Mouse (Mus musculus) kidney, postnatal 25 days (tissue): ENCODE results near the gene Ptgir.

Source experiments
- DNase-seq, 2 experiments: peaks; one replicate each; pipeline ENCODE4 v3.0.0; 2021; ENCODE audit warnings: mixed read lengths in 2 of 2

Ptgir gene

DNA sequence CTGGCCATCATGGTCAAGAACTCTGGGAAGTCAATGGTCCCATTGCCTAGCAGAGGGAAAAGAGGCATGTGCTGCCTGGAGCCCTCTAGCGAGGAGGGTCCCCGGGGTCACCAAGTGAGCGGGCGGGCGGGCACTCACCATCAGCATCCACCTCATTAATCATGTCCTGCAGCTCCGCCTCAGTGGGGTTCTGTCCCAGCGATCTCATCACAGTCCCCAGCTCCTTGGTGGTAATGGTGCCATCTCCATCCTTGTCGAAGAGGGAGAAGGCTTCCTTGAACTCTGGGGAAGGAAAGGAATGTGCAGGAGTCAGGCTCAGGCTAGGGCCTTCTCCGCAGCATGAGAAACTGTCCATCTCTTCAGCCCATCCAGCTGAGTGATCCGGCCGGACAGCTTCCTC, 11.2 kb downstream of the Ptgir start:
- DNase-seq = no peak

DNA sequence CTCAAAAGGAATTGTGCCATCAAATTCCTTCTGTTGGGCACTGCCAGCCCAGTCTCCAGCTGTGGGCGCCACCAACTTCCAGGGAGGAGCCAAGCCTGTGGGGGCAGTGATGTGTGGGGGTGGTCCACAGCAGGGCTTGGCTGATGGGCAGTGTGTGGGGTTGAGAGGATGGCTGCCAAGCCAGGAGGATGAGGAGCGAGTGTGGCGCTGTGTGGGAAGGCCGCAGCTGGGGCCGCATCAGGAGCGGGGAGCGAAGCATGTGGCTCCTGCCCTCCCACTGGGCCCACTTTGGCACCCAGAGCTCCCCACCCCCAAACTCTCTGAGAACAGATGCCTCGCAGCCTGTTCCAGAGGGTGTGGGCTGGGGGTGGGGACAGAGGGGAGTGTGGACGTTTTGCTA, 11.7 kb downstream of the Ptgir start:
- no peak for DNase-seq

DNA sequence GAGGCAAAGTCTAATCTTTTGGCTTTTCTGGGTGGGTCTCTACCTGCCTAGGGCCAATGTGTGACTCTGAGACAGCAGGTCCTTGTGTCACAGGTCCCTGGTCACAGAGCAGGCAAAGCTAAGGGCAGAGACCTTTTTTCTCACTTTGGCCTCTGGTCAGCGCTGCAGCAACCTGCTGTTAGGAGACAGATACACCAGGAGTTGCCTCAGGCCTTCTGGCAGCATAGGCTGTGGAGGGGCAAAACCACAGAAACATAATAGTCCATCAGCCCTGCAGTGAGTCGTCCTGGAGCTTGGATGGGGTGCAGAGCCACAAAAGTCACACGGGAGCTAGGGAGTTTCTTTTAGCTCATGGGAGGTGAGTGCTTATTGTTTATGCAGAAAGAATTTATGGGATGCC, 12.4 kb downstream of the Ptgir start:
- no peak for DNase-seq

DNA sequence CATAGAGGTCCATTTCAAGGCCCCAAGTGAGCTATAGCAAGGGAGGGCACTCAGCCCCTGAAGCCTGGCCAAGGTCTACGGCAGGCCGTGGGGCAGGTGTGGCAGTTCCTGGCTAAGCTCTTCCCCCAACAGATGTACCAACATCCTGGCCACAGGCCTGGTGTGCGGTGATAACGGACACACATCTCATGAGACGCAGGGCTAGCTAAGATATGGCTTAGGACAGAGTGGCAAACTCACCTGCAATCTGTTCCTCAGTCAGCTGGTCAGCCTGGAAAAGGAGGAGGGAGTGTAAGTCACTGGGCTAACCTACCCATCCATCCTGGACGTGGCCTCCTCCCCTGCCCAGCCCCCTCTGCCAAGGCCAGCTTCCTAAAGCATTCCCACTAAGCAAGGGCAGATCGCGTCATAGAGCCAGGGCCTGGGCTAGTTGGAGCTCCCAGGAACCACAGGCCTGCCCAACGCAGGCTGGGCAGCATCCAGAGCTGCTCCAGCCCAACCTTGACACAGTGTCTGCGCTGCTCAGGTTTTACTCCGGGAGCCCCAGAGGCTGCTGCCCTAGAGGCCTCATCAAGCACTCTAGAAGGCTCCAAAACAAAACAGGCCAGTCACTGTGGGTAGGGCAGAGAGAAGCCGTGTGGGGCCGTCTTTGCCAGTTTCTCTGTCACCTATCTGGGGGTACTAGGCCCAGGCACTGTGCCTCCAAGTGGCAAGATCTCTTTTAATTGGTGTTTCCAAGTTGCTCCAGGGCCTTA, 13.3 kb downstream of the Ptgir start:
- no peak for DNase-seq

DNA sequence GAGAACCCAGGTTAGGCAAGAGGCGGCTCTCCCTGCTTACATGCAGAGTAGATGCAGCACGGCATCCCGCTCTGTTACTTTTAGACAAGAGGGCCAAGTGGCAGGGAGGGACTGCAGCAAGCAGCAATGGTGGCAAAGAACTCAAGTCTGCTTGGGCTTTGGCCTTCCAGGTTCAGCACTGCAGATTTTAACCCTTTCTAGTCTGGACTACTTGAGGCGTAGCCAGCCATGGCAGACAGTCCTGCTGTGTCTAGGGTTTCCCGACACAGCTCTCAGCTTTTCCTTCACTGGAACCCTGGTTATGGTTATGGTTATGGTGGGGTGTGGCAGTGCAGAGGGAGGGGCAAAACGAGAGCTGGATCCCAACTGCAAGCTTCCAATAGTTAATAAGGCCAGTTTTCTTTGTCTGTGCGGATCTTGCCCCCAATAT, 13.9 kb downstream of the Ptgir start:
- DNase-seq = no peak

DNA sequence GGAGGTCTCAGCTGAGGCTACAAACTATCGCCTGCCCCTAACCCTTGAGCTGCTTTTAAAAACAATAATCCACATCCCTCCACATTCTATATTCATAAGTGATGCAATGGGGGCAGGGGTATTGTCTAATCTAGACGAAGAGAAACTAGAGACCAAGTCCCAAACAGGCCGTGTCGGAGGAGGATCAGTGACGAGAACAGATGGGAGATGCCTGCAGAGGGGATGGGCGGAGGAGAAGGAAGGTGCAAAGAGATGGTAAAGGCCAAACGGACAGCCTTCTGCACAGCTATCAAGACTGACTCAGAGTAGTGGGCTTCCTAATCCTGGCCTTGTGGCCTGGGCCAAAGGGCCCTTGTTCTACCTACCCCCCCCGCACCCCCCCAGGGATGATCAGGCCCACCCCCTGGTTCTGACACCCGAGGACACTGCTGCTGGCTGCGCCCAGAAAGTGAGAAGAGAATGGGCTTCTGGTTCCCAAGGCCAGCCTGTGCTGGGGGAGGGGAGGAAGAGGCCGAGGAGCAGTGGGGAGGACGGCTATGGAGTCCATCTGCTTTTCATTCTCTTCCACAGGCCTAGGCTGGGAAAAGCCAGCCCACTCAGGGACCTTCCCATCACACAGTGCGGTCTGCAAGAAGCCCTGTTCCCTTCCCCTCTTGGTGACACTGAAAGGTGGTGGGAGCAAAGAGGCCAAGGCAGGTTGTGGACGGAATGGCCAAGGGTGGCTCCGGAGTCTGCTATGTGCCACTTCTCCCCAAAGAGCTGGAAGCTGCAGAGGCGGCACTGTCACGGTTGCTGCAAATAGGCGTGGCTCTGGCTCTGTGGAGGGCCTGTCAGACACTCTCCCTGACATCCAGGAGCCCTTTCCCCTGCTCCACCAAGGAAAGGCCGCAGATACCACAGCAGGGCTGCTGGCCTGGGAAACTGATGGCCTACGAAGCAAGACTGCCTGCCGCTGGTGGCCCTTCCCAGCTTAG, 14.8 kb downstream of the Ptgir start:
- no peak for DNase-seq

DNA sequence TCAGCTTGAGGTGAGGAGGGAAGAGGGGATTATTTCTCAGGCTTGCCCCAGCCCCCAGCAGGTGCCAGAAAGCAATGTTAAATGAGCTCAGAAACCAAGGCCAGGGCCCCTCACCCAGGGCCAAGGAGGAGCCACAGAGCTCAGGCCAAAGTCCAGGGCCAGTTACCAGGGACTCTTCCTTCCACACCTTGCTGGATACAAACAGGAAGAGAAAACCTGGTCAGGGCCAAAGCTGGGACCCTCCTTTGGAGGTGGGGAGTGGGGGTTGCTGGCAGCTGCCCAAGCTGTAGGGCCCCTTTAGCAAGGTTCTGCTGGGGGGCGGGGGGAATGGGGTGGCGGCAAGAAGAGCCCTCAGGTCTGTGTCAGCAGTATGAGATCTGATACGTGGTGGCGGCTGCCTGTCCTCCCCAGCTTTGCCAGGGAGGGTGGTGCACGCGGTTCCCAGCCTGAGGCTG, 15.6 kb downstream of the Ptgir start:
- DNase-seq = peak; percentile 65 to 76

DNA sequence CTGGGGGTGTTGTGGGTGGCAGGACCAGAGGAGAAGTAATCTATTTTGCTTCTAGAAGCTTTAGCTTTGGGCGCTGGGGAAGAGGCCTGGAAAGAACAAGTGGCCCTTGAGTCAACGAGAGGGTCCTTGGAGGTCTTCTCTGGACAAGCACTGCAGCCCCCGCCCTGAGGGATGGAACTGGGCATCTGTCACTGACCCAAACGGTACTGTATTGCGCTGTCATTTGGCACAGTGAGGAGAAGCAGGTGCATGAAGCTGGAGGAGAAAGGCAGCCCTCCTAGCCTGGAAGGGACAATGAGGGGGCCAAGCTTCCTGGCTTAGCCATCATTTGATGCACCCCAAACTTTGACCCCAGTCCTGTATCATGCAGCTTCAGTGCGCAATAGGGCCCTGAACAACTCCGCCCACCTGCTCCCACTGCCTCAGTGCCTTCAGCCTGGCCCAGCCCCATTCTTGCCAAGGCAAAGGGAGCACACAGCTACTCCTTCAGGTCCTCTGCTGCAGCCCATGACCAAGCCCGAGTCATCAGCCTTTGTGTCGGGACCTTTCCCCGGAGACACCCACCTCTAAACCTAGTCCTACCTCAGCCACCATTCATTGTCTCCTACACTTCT, 16.2 kb downstream of the Ptgir start:
- DNase-seq = peak; percentile 45 to 78

DNA sequence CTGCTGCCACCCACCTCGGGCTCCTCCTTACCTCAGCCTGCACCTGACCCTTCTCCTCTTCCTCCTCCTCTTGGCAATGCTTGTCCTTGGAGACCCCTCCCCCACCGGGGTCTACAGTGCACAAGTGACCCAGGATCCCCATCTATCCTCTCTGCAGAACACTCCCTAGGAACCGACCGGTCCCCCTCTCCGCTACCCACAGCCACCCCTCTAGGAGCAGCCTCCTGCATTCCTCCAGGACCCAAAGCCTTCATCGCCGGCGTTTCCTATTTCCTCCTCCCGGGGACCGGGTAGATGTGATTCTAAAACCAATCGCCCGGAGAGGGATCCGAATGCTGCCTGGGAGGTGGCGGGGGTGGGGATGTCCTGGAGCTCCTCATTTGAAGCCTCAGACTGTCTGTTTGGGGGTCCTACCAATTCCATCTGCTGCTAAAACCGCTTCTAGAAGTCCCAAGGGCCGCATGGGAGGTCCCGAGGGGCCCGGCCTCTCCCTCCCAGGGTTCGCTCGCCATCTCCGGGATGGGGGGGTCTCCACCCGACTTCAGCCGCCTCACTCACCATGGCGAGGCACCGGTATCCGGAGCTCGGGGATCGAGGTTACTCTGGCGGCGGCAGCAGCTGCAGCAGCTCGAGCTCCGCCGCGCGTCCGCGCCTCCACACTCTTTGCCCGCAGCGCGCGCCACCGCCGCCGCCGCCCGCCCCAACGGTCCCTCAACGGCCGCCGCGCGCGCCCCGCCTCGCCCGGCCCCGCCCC, 17.2 kb downstream of the Ptgir start:
- peak in 1 of 2 experiments; percentile 58 for DNase-seq

DNA sequence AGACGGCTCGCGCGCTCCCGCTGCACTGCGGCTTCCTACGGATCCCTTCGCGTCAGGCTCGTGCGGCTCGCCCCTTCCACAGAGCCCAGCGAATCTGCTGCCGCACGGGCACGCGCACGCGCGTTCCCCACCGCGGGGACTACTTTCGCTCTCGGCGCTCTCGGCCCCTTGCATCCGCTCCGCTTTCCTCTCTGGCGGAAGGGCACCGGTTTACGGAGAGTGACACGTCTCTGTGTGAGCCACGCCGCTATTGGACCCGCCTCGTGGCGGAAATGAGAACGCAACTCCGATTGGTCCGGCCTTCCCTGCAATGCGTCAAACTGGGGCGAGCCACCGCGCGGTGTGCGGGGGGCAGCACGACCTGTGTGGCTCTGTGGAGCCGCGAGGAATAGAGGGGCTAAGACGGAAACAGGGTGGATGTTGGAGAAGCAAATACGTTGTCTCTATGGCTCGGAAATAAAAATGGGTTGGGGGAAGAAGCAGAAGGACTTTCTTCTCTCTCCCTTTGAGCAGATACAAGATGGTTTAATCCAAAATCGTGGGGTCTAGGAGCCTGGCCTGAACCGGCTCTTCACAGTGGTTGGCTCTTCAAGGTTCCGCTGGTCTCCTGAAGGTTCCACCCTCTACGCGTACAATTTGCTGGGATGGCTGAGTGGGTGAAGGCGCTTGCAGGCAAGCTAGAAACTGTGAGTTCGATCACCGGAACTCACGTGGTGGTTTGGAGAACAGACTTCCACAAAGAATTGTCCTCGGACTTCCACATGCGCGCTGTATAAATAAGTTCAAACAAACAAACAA, 17.9 kb downstream of the Ptgir start, which contains the start of gene Calm3:
Calm3 (minus strand) TSS at position 78 of the 798 bp plus-strand sequence.
- peak; percentile 99 to 100 for DNase-seq

DNA sequence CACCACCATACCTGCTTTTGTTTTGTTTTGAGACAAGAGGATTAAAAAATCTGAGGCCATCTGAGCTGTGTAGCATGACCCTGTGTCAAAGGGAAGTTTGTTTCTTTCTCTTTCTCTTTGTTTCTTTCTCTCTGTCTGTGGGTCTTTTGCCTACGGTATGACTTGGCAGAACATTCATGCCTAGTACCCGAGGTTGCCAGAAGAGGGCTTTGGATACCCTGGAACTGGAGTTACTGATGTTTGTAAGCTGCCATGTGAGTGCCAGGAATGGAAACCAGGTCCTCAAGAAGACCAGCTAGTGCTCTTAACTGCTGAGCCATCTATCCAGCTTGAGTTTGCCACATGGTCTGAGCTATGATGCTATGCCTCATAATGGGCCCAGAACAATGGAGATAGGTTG, 22.1 kb downstream of the Ptgir start:
- DNase-seq = no peak

DNA sequence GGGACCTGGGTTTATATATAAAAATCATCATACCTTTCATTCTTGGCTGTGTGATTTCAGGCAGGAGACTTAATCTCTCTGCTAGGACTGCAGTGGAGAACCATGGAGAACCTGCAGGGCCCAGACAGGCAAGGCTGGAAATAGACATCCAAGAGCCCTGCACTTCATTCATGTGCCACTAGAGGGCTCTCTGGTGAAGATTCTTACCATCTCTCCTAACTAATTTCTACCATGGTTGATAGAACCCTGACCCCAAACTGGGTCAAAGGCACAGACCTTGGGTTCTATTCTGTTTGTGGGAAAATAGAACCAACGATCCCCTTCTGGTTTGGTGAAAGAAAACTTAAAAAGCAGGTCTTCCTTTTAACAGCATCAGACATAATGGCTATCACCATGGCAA, 24.6 kb downstream of the Ptgir start:
- peak; percentile 68 to 88 for DNase-seq

DNA sequence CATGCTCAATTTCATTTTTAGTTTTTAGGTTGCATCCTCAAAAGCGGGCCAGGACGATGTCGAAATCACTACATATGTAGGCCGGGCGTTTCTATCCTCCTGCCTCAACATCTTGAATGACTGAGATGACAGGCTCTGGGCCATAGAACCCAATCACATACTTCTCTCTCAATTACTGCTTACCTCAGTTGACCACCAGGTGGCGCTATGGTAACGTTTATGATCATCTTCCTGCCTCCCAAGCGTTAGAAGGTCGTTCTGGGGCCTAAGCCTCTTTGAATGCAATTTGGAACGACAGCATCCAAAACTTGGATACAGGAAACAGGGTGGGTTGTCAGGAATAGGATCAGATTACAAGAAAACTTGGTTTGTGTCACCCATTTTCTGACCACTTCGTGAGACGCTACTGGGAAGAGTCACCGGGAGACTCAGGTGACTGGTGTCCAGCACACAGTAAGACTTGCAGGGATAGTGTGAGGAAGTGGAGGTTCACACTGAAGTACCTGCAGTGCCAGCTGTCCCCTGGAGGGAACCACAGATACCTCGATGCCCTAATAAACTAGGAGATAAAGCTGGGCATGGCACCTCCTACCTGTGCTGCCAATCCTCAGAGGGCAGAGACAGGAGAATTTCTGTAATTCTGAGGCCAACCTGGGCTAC, 25.8 kb downstream of the Ptgir start:
- peak; percentile 75 to 93 for DNase-seq

DNA sequence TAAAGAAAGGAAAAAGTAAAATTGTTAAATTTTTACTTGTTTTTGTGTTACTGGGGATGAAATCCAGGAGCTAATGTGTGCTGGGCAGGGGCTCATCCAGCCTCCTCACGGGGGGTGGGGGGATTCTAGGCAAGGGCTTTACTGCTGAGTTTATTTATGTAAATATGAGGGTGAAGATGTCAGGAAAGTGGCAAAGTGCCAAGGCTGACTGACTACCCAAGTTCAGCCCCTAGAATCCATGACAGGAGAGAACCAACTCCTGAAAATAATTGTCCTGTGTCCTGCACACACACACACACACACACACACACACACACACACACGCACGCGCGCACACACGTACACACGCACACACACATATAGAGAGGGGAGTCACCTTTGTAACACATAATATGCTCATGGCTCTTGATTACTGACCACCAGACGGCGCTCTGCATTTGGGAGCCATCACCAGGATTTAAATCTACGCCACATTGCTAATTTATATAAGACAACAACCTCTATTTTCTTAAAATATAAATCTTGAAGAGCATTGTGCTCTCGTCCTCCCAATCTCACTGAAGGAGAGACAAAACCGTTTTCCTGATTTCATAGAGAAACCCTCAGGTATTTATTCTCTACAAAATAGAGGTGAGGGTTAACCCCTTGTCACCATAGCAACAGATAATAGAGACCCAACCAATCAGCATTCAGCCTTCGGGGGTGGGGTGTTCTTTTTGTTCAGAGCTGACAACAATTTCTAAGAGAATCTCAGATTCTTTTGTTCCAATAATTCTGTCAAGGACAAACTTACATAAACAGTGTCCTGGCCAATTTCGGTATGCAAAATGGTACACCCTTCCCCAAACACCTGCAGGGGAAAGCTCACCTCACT, 26.7 kb downstream of the Ptgir start:
- DNase-seq = peak in 1 of 2 experiments; percentile 82

DNA sequence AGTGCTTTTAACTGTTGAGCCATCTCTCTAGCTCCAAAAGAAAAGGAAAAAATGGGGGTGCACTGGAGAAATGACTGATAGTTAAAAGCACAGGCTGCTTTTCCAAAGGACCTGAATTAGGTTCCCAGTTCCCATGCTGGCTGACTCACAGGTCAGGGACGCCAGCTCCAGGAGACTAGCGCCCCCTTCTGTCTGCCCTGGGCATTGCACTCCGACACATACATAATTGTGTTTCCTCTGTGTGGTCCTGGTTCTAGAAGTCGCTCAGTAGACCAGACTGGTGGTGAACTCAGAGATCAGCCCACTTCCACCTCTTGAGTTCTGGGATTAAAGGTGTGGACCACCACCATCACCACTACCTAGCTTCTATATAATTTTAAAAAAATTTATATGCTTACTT, 31.0 kb downstream of the Ptgir start:
- no peak for DNase-seq

DNA sequence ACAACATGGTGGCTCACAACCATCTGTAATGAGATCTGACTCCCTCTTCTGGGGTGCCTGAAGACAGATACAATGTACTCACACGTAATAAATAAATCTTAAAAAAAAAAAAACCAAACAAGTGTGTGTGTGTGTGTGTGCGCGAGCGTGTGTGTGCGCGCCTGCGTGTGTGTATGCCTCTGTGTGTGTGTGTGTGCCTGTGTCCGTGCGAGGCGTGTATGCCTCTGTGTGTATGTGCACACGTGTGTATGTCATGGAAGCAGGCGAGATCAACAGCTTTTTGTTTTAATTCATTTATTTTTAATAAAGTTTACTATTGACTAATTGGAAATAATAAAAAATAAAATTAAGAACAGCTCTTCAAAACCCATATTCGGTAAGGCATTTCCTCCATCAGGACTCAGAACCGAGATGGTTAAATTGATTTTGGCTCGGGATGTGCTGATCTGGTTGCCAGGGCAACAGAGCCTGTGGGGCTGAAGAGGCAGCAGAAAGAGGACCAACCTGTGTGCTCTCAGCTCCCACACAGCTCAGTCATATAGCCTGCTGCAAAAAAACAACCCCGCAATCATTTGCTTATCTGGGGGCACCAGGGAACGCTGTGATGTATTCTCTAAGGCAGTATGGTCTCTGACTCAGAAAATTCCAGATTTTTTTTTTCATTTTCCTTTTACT, 32.0 kb downstream of the Ptgir start:
- no peak for DNase-seq

DNA sequence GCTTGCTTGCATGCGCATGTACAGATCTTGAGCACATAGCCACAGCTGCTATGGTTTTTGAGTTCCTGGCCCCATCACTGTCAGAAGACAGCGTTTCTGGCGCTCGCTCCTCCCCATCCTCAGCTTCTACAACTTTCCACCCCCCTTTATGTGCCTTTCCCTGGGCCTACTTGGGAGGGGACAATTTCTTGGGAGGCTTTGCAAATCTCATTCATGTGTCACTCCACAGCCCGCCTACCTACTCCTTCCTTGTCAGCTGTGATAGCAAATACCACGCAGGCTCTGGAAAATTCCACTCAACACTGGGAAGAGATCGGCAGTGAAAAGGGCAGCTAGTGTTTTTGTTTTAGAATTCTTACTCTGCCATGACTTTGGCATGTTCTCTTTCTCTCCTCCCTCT, 34.0 kb downstream of the Ptgir start:
- DNase-seq = peak in 1 of 2 experiments; percentile 49

DNA sequence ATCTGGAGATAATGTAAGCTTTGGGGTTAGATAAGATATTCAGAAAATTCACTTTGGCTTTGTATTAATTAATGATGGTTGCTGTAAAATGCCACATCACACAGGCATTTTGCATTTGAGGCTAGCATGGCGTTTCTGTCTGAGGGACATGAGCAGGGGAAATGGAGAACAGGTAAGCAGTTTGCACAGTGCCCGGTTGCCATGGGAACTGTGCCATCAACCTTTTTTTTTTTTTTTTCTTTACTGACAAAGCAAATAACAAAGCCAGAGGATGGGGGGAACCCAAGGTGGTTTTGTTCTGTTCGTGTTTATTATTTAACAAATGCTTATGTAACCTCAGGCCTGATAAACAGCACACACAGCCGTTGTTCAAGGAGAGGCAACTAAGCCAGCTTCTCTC, 36.6 kb downstream of the Ptgir start:
- DNase-seq = no peak

DNA sequence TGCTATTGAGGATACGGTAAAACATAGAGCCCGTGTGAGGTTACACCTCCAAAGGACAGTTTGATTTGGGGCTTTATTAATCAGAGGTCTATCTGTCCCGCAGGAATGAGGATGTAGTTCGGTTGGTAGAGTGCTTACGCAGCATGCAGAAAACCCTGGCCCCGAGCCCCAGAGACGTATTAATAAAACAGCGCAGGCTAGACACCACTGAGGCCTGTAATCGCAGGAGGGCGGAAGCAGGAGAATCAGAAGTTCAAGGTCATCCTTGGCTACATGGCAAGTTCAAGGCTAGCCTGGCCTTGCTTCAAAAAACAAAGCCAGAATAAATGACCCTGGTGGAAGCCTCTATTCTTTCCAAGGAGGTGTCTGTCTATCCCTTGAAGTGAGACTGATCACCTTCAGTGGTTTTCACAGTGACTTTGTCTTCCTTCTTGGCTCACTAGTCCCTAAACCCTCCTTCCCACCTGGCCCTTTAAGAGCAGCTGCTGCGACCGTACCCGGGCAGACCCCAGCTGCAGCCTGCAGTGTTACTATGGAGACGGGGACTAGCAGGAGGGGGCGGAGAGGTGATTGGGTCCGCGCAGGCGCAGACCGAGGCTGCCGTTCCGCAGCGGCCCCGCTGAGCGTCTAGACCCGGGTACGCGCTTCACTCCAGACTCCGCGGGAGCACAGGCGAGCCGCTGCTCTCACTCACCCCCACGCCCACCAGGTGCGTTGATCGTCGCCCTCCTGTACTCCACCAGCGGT, 37.9 kb downstream of the Ptgir start, which contains the start of gene Pnmal2:
Pnmal2 (plus strand) TSS at position 622 of the 747 bp plus-strand sequence.
- peak; percentile 78 to 93 for DNase-seq
